Mouse (Mus musculus): ENCODE results near the gene Cacna1a.

DNA sequence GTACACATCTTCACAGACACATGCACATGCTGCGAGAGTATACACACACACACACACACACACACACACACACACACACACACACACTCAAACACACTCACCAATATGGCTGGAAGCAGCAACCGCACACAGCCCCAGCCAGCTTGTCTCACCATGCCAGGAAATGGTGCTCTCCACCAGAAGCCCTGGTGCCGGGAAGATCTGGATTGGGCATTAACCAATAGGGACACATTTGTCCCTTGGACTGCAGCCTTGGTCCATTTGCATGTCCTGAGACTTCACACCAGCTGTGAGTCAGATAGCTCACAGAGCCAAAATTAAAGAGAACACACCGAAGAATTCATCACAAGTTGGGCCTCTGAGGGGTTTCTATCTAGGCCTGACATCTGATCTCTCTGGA lies 189.2 kb downstream of the Cacna1a start:
- no peak for TF ChIP-seq CTCF (IDR thresholded peaks at IDR 0.05; ENCODE audit: extremely low read depth, insufficient read depth, low read length)
- TF ChIP-seq POLR2A (IDR thresholded peaks at IDR 0.05; ENCODE audit: extremely low read depth, insufficient read depth, low read length): no peak

Measured in cortical plate, adult 2 months (tissue).